Mouse (Mus musculus) kidney, embryonic 14.5 days (tissue): Measurements from ENCODE around the gene Fgd2. TPM values are rescaled to one million over a fixed set of nuclear protein-coding genes. Genes with fewer than 3 reads are reported as not detected.
A peak's percentile ranks its signal among the peaks of the same experiment; 100 is the strongest.

Experiments
- ATAC-seq: fragments of 200-750 bp; cut with Nextera tagmentation; 2 replicates; pipeline ENCODE4 v1.8.0; 2017; ENCODE audit warnings: moderate number of reproducible peaks, mild to moderate bottlenecking, moderate TSS enrichment, moderate library complexity; ENCODE audit not compliant: low FRiP score, low TSS enrichment
- H3K27ac ChIP-seq: fragments of 300-500 bp; sonication (generic); 2 replicates; pipeline ENCODE4 v1.5.1; 2014; ENCODE audit warnings: low read depth, mild to moderate bottlenecking, low read length, moderate library complexity, mixed read lengths
- H3K27me3 ChIP-seq: fragments of 300-500 bp; sonication (generic); 2 replicates; pipeline ENCODE4 v1.6.1; 2014; ENCODE audit warnings: mild to moderate bottlenecking, low read length; ENCODE audit not compliant: control insufficient read depth, insufficient read depth
- H3K36me3 ChIP-seq: fragments of 300-500 bp; sonication (generic); 2 replicates; pipeline ENCODE4 v1.6.1; 2014; ENCODE audit warnings: low read length, mixed read lengths; ENCODE audit not compliant: control insufficient read depth, insufficient read depth
- H3K4me1 ChIP-seq: fragments of 300-500 bp; sonication (generic); 2 replicates; pipeline ENCODE4 v1.6.1; 2014; ENCODE audit warnings: low read length, mixed read lengths; ENCODE audit not compliant: control insufficient read depth, insufficient read depth
- H3K4me2 ChIP-seq: fragments of 300-500 bp; sonication (generic); replicated peaks from 2 replicates; pipeline ENCODE4 v1.6.1; 2014; ENCODE audit warnings: low read depth, mild to moderate bottlenecking, low read length
- H3K4me3 ChIP-seq: fragments of 300-500 bp; sonication (generic); 2 replicates; pipeline ENCODE4 v1.5.1; 2014; ENCODE audit warnings: mild to moderate bottlenecking, low read length
- H3K9ac ChIP-seq: fragments of 300-500 bp; sonication (generic); 2 replicates; pipeline ENCODE4 v1.6.1; 2014; ENCODE audit warnings: low read depth, mild to moderate bottlenecking, low read length, moderate library complexity
- H3K9me3 ChIP-seq: fragments of 300-500 bp; sonication (generic); 2 replicates; pipeline ENCODE4 v1.6.1; 2016; ENCODE audit warnings: low read length; ENCODE audit not compliant: control insufficient read depth
- WGBS: fragments of 180-500 bp; shearing (Covaris S2); extraction: QIAGEN DNeasy Blood & Tissue Kit; methylation state at CpG from one replicate; pipeline ENCODE4 v1.1.7; 2014; 5-methylcytosine and 5-hydroxymethylcytosine counted together
- polyA plus RNA-seq: library from polyadenylated mRNA; unstranded; fragments of >200 nt; fragmentation: Nextera tagmentation; extraction: Ambion mirVana; gene quantifications from 2 replicates; pipeline ENCODE4 v1.2.1, GENCODE M21; 2014

Gene Fgd2
- polyA plus RNA-seq, 1 experiment from 2014 or later = 9.5 TPM

DNA sequence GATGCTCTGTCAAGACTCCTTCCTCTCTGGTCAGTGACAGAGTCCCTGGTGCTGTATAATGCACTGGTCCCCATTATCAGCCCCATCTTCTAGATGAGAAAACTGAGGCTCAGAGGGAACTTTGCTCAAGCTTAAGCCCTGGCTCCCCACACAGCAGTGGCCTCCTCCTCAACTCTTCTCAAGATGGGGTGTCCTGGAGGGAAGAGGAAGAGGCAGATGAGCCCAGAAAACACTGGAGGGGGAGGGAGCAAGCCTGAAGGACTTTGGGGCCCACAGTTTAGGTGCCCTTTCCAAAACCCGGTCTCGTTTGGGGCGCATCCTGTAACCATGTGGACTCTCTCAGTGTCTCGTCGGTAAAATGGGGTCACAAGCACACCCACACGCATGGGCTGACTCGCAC is 41.2 kb upstream of the Fgd2 start:
- H3K9me3 ChIP-seq = no peaks in the 10 kb centered on the region
- no peaks in the 10 kb centered on the region for H3K36me3 ChIP-seq
- H3K9ac ChIP-seq = no peak overlapping the region
- no peak overlapping the region for H3K4me3 ChIP-seq
- no peak overlapping the region for H3K4me2 ChIP-seq
- 0 out of 2 replicates have a peak, but pooled peaks cover 12% of the 10 kb centered on the region for H3K4me1 ChIP-seq
- ATAC-seq = no peak
- no peak overlapping the region for H3K27ac ChIP-seq
- 88% methylated on average over 7 of the region's 7 CpGs for WGBS
- peaks cover 22% of the 10 kb centered on the region for H3K27me3 ChIP-seq

DNA sequence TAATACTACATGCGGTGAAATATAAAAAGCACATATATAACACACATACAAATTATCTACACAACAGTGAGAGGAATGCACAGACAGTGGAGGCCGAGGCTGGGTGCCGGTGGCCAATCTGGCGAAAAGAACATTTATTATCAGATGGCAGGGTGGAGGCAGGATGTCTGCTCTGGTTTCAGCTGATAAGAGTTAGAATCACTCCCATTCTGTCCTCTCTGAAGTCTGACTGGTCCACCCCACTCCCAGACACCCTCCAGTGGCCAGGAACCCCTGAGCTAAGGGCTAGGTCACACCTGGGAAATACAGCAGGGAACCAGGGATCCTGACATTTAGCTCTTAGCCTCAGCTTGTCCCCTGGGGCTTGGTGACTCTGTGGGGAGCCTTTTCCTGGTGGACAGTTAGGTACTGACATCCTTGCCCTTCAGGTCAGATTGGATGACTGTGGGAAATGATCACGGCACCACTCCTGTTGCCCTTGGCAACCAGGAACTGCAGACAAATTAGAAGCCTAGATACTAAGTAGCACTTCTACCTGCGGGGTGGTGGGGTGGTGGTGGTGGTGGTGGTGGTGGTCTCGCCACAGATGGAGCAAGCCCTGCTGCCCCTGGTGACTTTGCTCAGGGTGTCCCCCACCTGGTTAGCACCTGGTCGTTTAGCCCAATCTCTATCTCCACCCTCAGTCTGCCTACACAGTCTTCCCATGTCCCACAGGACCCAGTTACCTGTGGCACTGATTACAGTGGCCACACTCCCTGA is 40.7 kb upstream of the Fgd2 start:
- WGBS = 57% methylated on average over 8 of the region's 8 CpGs
- H3K4me2 ChIP-seq = no peak overlapping the region
- 0 out of 2 replicates have a peak, but pooled peaks cover 12% of the 10 kb centered on the region for H3K4me1 ChIP-seq
- H3K27ac ChIP-seq = no peak overlapping the region
- no peak overlapping the region for H3K9ac ChIP-seq
- peaks cover 22% of the 10 kb centered on the region for H3K27me3 ChIP-seq
- no peak overlapping the region for H3K4me3 ChIP-seq
- no peak for ATAC-seq
- H3K9me3 ChIP-seq = no peaks in the 10 kb centered on the region
- H3K36me3 ChIP-seq = no peaks in the 10 kb centered on the region

DNA sequence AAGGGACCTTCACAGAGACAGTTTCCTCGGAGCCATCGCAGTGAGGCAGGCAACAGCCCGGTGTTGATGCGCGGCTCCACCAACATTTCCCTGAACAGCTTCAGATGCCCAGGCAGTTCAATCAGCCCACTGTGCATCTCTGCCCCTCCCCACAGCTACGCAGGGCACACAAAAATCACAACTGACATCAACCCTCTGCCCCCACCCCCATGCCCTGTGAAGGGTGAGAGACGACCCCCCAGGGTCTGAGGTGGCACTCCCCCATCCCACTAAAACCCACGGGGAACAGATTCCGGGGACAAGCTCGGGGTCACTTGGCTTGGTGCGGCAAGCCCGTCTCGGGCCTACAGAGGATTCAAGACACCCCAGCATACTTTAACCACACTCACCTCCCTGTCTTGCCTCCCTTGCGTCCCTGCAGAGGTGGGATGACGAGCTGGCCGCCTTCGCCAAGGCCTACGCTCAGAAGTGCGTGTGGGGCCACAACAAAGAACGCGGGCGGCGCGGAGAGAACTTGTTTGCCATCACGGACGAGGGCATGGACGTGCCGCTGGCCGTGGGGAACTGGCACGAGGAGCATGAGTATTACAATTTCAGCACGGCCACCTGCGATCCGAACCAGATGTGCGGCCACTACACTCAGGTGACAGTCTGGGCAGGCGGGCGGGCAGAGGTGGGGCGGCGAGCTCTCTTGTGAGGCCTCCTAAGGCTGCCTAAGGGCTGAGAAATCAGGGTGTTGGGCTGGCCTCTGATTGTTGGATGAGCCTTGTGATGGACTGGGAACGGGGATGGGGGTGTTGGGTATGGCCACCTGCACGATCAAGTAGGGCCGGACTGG is 38.7 kb upstream of the Fgd2 start:
- WGBS = 20% methylated on average over 41 of the region's 41 CpGs
- H3K9me3 ChIP-seq = no peaks in the 10 kb centered on the region
- H3K36me3 ChIP-seq = no peaks in the 10 kb centered on the region
- peak overlapping the region; percentile 17; the same call in 1 of the 2 replicates for H3K4me3 ChIP-seq
- H3K9ac ChIP-seq = peak overlapping the region; percentile 18; the same call in 1 of the 2 replicates
- H3K27ac ChIP-seq = no peak overlapping the region
- peaks cover 32% of the 10 kb centered on the region for H3K27me3 ChIP-seq
- ATAC-seq = no peak; the same call in 1 of the 2 replicates
- peak overlapping the region; percentile 36 for H3K4me2 ChIP-seq
- peaks cover 12% of the 10 kb centered on the region for H3K4me1 ChIP-seq

DNA sequence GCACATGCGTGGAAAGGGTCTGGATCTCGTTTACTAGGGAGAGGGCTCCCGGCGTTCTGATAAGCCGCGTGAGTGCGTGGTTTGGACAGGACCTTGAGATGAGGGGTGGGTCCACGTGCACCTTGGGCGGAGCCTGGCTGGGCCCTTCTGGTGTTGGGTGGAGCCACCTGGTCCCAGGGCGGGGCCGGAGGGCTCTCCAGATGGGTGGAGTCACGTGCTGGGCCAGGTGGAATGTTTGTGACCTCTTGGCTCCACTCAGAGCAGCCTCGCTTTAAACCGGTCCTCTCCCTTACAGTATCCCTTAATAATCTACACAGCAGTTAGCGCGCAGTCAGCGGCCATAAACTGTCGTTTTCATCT is 38.1 kb upstream of the Fgd2 start:
- H3K4me1 ChIP-seq = peaks cover 14% of the 10 kb centered on the region
- no peak overlapping the region for H3K27ac ChIP-seq
- no peaks in the 10 kb centered on the region for H3K36me3 ChIP-seq
- peak; percentile 58; the same call in 1 of the 2 replicates for ATAC-seq
- H3K9ac ChIP-seq = no peak overlapping the region
- H3K27me3 ChIP-seq = peaks cover 36% of the 10 kb centered on the region
- 13% methylated on average over 18 of the region's 18 CpGs for WGBS
- peak overlapping the region; percentile 17; the same call in 1 of the 2 replicates for H3K4me3 ChIP-seq
- no peaks in the 10 kb centered on the region for H3K9me3 ChIP-seq
- H3K4me2 ChIP-seq = peak overlapping the region; percentile 36

DNA sequence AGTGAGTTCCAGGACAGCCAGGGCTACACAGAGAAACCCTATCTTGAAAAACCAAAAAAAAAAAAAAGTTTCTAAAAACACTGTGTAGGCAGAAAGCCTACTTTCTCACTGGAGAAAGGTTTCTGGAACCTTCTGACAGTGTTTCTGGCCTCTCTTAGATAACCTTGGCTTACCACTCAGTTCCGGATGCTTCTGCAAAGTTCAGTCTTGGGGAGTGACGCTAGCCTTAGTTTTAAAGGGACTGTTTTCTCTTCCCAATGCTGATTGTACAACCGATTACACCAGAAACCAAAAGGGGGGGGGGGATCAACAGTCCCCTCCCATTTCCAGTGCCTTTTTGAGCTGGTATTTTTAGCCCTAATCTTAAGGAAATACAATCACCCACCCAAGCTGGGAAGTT is 37.1 kb upstream of the Fgd2 start:
- Histone ChIP-seq H3K27ac (no peak overlapping the region), H3K4me3 (no peak overlapping the region), H3K27me3 (peaks cover 36% of the 10 kb centered on the region), H3K36me3 (no peaks in the 10 kb centered on the region), H3K4me2 (no peak overlapping the region), H3K9me3 (no peaks in the 10 kb centered on the region), H3K9ac (no peak overlapping the region), H3K4me1 (peaks cover 14% of the 10 kb centered on the region)
- WGBS = 90% methylated on average over 3 of the region's 3 CpGs
- no peak for ATAC-seq

DNA sequence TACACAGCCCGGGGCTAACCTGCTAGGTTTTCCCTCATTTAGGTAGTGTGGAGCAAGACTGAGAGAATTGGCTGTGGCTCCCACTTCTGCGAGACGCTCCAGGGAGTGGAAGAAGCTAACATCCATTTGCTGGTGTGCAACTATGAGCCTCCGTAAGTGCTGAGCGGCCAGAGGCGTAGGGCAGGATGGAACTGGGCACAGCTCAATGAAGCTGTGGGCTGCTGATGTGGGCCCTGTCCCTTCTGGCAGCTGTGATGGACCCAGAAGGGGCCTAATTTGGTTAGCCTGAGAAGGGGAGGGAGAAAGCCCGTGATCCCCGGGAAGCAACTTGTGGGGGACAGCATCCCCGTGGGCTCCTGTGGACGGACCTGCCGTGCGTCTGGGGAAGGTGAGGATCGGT is 34.9 kb upstream of the Fgd2 start:
- Histone ChIP-seq H3K4me1 (peaks cover 14% of the 10 kb centered on the region), H3K27me3 (peaks cover 34% of the 10 kb centered on the region), H3K36me3 (no peaks in the 10 kb centered on the region), H3K4me2 (no peak overlapping the region), H3K9ac (peak overlapping the region; percentile 34; the same call in 1 of the 2 replicates), H3K9me3 (no peaks in the 10 kb centered on the region), H3K4me3 (no peak overlapping the region), H3K27ac (no peak overlapping the region)
- ATAC-seq = no peak
- whole genome bisulfite sequencing = 65% methylated on average over 13 of the region's 13 CpGs

DNA sequence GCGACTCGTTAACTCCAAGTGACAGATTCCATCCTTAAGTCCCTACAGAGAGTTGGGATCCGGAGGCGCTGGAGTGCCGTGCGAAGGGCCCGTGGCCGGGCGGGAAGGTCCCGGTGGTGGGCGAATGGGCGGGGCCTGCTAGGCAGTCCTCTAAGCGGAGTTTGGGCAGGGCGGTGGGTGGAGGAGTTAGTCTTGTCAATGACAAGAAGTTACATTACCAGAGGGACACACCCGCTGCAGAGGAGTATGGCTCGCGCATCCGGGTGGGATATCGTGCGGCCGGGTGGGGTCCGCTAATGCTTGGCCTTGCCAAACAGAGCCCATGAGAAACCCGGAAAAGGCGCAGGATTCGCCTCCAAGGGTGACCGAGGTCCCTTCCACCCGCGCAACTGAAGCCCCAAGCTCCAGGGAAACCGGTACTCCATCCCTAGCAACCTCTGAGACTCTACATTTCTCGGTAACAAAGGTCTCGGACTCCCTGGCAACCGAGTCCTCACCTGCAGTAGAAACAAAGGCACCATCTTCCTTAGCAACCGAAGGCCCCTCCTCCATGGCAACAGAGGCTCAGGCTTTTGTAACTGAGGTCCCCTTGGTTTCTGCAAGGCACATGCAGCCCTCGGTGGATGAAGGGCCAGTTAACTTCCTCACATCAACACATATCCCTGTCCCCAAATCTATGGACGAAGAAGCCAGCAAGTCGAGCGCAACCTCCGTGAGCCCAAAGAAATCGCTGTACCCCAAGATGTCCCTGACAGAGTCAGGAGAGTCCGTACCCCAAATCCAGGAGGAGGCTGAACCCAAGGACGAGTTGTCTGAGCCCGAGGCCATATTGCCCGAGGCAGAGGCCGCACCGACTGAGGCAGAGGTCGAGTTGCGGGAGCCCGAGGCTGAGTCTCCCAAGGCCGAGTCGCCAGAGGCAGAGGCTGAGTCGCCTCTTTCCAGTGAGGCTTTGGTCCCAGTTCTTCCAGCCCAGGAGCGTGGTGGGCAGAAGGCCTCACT is 33.9 kb upstream of the Fgd2 start:
- H3K4me3 ChIP-seq = peak overlapping the region; percentile 23
- ATAC-seq = peak; percentile 12; the same call in 1 of the 2 replicates

DNA sequence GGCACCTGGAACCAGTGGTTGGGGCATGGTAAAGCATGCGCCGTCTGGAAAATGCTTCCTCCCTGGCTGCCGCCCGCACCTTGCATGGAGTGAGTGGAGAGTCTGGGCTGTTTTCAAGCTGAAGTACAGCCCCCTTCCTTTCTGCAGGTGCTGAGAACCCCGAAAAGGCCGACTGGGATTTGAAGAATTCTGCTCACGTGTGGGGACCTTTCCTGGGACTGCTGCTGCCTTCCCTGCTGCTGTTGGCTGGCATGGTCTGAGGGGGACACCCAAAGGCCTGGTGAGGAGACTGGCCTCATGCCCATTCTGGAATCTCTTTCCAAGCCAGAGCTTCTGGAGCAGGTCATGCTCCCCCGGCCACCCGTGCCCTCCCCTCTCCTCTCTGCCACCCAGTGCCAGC is 33.0 kb upstream of the Fgd2 start:
- H3K4me2 ChIP-seq = no peak overlapping the region
- peaks cover 14% of the 10 kb centered on the region for H3K4me1 ChIP-seq
- no peak overlapping the region for H3K27ac ChIP-seq
- peaks cover 18% of the 10 kb centered on the region for H3K27me3 ChIP-seq
- H3K9ac ChIP-seq = no peak overlapping the region
- H3K36me3 ChIP-seq = peaks cover 12% of the 10 kb centered on the region
- WGBS = 74% methylated on average over 9 of the region's 9 CpGs
- no peaks in the 10 kb centered on the region for H3K9me3 ChIP-seq
- no peak overlapping the region for H3K4me3 ChIP-seq
- no peak for ATAC-seq

More for the DNA sequence above, 33.9 kb upstream of the Fgd2 start:
- Histone ChIP-seq H3K27ac (no peak overlapping the region), H3K4me2 (peak overlapping the region; percentile 68), H3K36me3 (peaks cover 4% of the 10 kb centered on the region), H3K9me3 (no peaks in the 10 kb centered on the region), H3K4me1 (peaks cover 14% of the 10 kb centered on the region), H3K9ac (peak overlapping the region; percentile 34), H3K27me3 (peaks cover 26% of the 10 kb centered on the region)
- 18% methylated on average over 52 of the region's 52 CpGs for WGBS
